In genomic region chr16:35913526-35913925, GRCm38 (mm10) we compare ENCODE assay signal across 8 mouse cellular contexts. TPM values are rescaled to one million over a fixed set of nuclear protein-coding genes. Genes with fewer than 3 reads are reported as not detected.
A peak's percentile ranks its signal among the peaks of the same experiment; 100 is the strongest.
DNase-seq lines count a peak whose midpoint lies in the region; ATAC-seq and TF ChIP-seq lines count a peak whose summit lies in the region.

No protein-coding gene starts in this region.

- no peaks in the 10 kb centered on the region for H3K27me3 ChIP-seq in forebrain, postnatal 0 days (ENCODE audit: insufficient read depth, low read length)
- H3K27me3 ChIP-seq in forebrain, embryonic 13.5 days: no peaks in the 10 kb centered on the region
- H3K27me3 ChIP-seq in lung, postnatal 0 days (replicated peaks; ENCODE audit: insufficient read depth, low read length): no peaks in the 10 kb centered on the region
- no peaks in the 10 kb centered on the region for H3K27me3 ChIP-seq in small intestine, adult 2 months (ENCODE audit: control insufficient read depth, insufficient read depth, low read length)

- H3K9ac ChIP-seq in forebrain, postnatal 0 days: no peak overlapping the region
- H3K9ac ChIP-seq in forebrain, embryonic 13.5 days: no peak overlapping the region
- H3K9ac ChIP-seq in lung, postnatal 0 days (replicated peaks; ENCODE audit: low read depth): no peak overlapping the region

- 79% methylated on average over 1 of the region's 1 CpGs for WGBS in forebrain, postnatal 0 days
- 68% methylated on average over 1 of the region's 1 CpGs for WGBS in forebrain, embryonic 13.5 days
- WGBS in lung, postnatal 0 days: 70% methylated on average over 1 of the region's 1 CpGs
- WGBS in small intestine, adult 2 months: 84% methylated on average over 1 of the region's 1 CpGs

- no peak overlapping the region for H3K4me3 ChIP-seq in forebrain, postnatal 0 days (ENCODE audit: low read depth, low read length)
- H3K4me3 ChIP-seq in forebrain, embryonic 13.5 days: no peak overlapping the region
- no peak overlapping the region for H3K4me3 ChIP-seq in lung, postnatal 0 days (ENCODE audit: low read depth, low read length)
- H3K4me3 ChIP-seq in small intestine, adult 2 months (ENCODE audit: low read depth, low read length): no peak overlapping the region

- H3K9me3 ChIP-seq in forebrain, postnatal 0 days (ENCODE audit: low read length): no peaks in the 10 kb centered on the region
- H3K9me3 ChIP-seq in forebrain, embryonic 13.5 days (replicated peaks): no peaks in the 10 kb centered on the region
- no peaks in the 10 kb centered on the region for H3K9me3 ChIP-seq in lung, postnatal 0 days (ENCODE audit: low read length)

- no peaks in the 10 kb centered on the region for H3K4me1 ChIP-seq in forebrain, postnatal 0 days (ENCODE audit: insufficient read depth)
- no peaks in the 10 kb centered on the region for H3K4me1 ChIP-seq in forebrain, embryonic 13.5 days
- no peaks in the 10 kb centered on the region for H3K4me1 ChIP-seq in lung, postnatal 0 days (ENCODE audit: insufficient read depth, low read depth, low read length)
- peaks cover 15% of the 10 kb centered on the region; the same call in 1 of the 2 replicates for H3K4me1 ChIP-seq in small intestine, adult 2 months (ENCODE audit: control insufficient read depth, insufficient read depth, insufficient read length, low read length)

- H3K27ac ChIP-seq in forebrain, postnatal 0 days (ENCODE audit: low read depth, low read length): no peak overlapping the region
- H3K27ac ChIP-seq in forebrain, embryonic 13.5 days: no peak overlapping the region
- H3K27ac ChIP-seq in lung, postnatal 0 days (ENCODE audit: low read length): no peak overlapping the region
- peak overlapping the region; percentile 58; the same call in 1 of the 2 replicates for H3K27ac ChIP-seq in small intestine, adult 2 months (ENCODE audit: insufficient read depth, low read depth, low read length)

- no peak for TF ChIP-seq POLR2A in small intestine, adult 2 months (IDR thresholded peaks at IDR 0.05; ENCODE audit: low read depth, low read length)

- TF ChIP-seq EP300 in lung, postnatal 0 days (IDR thresholded peaks at IDR 0.05): no peak

- ATAC-seq in forebrain, postnatal 0 days: no peak
- no peak for ATAC-seq in forebrain, embryonic 13.5 days
- no peak for ATAC-seq in lung, postnatal 0 days
- ATAC-seq in erythroblast, adult 5-6 weeks (replicated peaks; ENCODE audit: low FRiP score, poor library complexity, severe bottlenecking): peak; percentile 77; the same call in 1 of the 2 replicates

- TF ChIP-seq CTCF in forebrain, postnatal 0 days (IDR thresholded peaks at IDR 0.05; ENCODE audit: low read depth): peak; percentile 32; the same call in 1 of the 2 replicates
- TF ChIP-seq CTCF in lung, postnatal 0 days (IDR thresholded peaks at IDR 0.05): peak; percentile 56
- no peak for TF ChIP-seq CTCF in small intestine, adult 2 months (IDR thresholded peaks at IDR 0.05; ENCODE audit: extremely low read depth, insufficient read length, insufficient replicate concordance, low read depth, low read length)

- DNase-seq in forebrain, postnatal 0 days: no peak
- no peak for DNase-seq in lung, postnatal 0 days (ENCODE audit: low spot score)
- DNase-seq in lung, postnatal 4 days: no peak
- no peak for DNase-seq in ovary, adult 18-20 months (ENCODE audit: low spot score)
- no peak for DNase-seq in c-Kit-positive CD71-positive TER-119-positive erythroid progenitor cells, embryonic 14.5 days (ENCODE audit: low spot score)

- no peak overlapping the region for H3K4me2 ChIP-seq in forebrain, postnatal 0 days (ENCODE audit: low read depth)
- H3K4me2 ChIP-seq in forebrain, embryonic 13.5 days: no peak overlapping the region
- H3K4me2 ChIP-seq in lung, postnatal 0 days (replicated peaks; ENCODE audit: low read depth, low read length): no peak overlapping the region

- no peaks in the 10 kb centered on the region for H3K36me3 ChIP-seq in forebrain, postnatal 0 days (ENCODE audit: insufficient read depth)
- no peaks in the 10 kb centered on the region for H3K36me3 ChIP-seq in forebrain, embryonic 13.5 days (ENCODE audit: poor library complexity, severe bottlenecking)
- H3K36me3 ChIP-seq in lung, postnatal 0 days (ENCODE audit: insufficient read depth, low read length): no peaks in the 10 kb centered on the region
- H3K36me3 ChIP-seq in small intestine, adult 2 months (ENCODE audit: control insufficient read depth, insufficient read depth, low read length): no peaks in the 10 kb centered on the region

RNA-seq across cellular contexts. Expression of gene Parp9, which starts 24.7 kb away (rescaled TPM):
- 3.3 and 5.1 TPM in 2 replicates for total RNA-seq in forebrain, postnatal 0 days (2014; rRNA removed)
- 2.3 and 3.2 TPM in 2 replicates for polyA plus RNA-seq in forebrain, postnatal 0 days (2015; fragmentation: Nextera tagmentation; extraction: Ambion mirVana)
- 2.3 and 2.8 TPM in 2 replicates for polyA plus RNA-seq in forebrain, embryonic 13.5 days (2015; fragmentation: Nextera tagmentation; extraction: Ambion mirVana)
- polyA plus RNA-seq in lung, postnatal 0 days (2015; fragmentation: Nextera tagmentation; extraction: Ambion mirVana): 14.2 and 14.6 TPM in 2 replicates
- 21.3 and 23.0 TPM in 2 replicates for total RNA-seq in erythroblast, adult 5-6 weeks (2015; ENCODE audit: low replicate concordance)
- total RNA-seq in erythroblast, adult 5-6 weeks (2017; ENCODE audit: low replicate concordance): 30.7 and 41.3 TPM in 2 replicates
- polyA plus RNA-seq in small intestine, adult 2 months (2012; rRNA removed): 2.6 and 7.6 TPM in 2 replicates

RNA-seq across cellular contexts. Expression of gene Dtx3l, which starts 25.4 kb away (rescaled TPM):
- total RNA-seq in forebrain, postnatal 0 days (2014; rRNA removed): 1.2 and 2.3 TPM in 2 replicates
- 1.1 TPM in 2 replicates for polyA plus RNA-seq in forebrain, postnatal 0 days (2015; fragmentation: Nextera tagmentation; extraction: Ambion mirVana)
- polyA plus RNA-seq in forebrain, embryonic 13.5 days (2015; fragmentation: Nextera tagmentation; extraction: Ambion mirVana): 2.8 and 3.1 TPM in 2 replicates
- polyA plus RNA-seq in lung, postnatal 0 days (2015; fragmentation: Nextera tagmentation; extraction: Ambion mirVana): 6.2 and 6.4 TPM in 2 replicates
- total RNA-seq in erythroblast, adult 5-6 weeks (2015; ENCODE audit: low replicate concordance): 13.3 and 15.0 TPM in 2 replicates
- total RNA-seq in erythroblast, adult 5-6 weeks (2017; ENCODE audit: low replicate concordance): 25.2 and 25.4 TPM in 2 replicates
- 5.5 and 16.7 TPM in 2 replicates for polyA plus RNA-seq in small intestine, adult 2 months (2012; rRNA removed)

RNA-seq across cellular contexts. Expression of gene Parp14, which starts 42.2 kb away (rescaled TPM):
- 0.95 and 1.7 TPM in 2 replicates for total RNA-seq in forebrain, postnatal 0 days (2014; rRNA removed)
- polyA plus RNA-seq in forebrain, postnatal 0 days (2015; fragmentation: Nextera tagmentation; extraction: Ambion mirVana): 0.13 and 0.33 TPM in 2 replicates
- polyA plus RNA-seq in forebrain, embryonic 13.5 days (2015; fragmentation: Nextera tagmentation; extraction: Ambion mirVana): 0.14 and 0.35 TPM in 2 replicates
- 2.9 and 3.8 TPM in 2 replicates for polyA plus RNA-seq in lung, postnatal 0 days (2015; fragmentation: Nextera tagmentation; extraction: Ambion mirVana)
- 17.3 and 18.0 TPM in 2 replicates for total RNA-seq in erythroblast, adult 5-6 weeks (2015; ENCODE audit: low replicate concordance)
- total RNA-seq in erythroblast, adult 5-6 weeks (2017; ENCODE audit: low replicate concordance): 34.6 and 34.8 TPM in 2 replicates
- polyA plus RNA-seq in small intestine, adult 2 months (2012; rRNA removed): 4.5 and 17.5 TPM in 2 replicates
